In genomic region chr9:100917111-100917510, GRCm38 (mm10) we compare ENCODE assay signal across 9 mouse cellular contexts.
A peak's percentile ranks its signal among the peaks of the same experiment; 100 is the strongest.
DNase-seq lines count a peak whose midpoint lies in the region; ATAC-seq and TF ChIP-seq lines count a peak whose summit lies in the region.
"Had no signal": no experiment of that assay in that cellular context is flagged by ENCODE, and none has a peak within 500 bp of the region (broad histone marks: within the 10 kb centered on the region; RNA-seq: fewer than 3 reads in every experiment).

No protein-coding gene starts in this region.

- no peaks in the 10 kb centered on the region for H3K27me3 ChIP-seq in kidney, embryonic 15.5 days
- no peaks in the 10 kb centered on the region for H3K27me3 ChIP-seq in G1E (ENCODE audit: insufficient read depth, low read length)
- H3K27me3 ChIP-seq in forebrain, embryonic 16.5 days (replicated peaks; ENCODE audit: control insufficient read depth, insufficient read depth, low read length), result no peaks in the 10 kb centered on the region
- H3K27me3 ChIP-seq: embryonic facial prominence, embryonic 15.5 days had no signal

- no peak overlapping the region for H3K9ac ChIP-seq in kidney, embryonic 15.5 days
- no peak overlapping the region for H3K9ac ChIP-seq in forebrain, embryonic 16.5 days (replicated peaks; ENCODE audit: low read depth, low read length)
- H3K9ac ChIP-seq: embryonic facial prominence, embryonic 15.5 days had no signal

- intact Hi-C loops in gastrocnemius, postnatal 14 days (cut with DNase I; ENCODE audit: low total_unique reads), result loop anchor here (5.0 to 10.0 kb wide), 2 partner anchors 270 to 462 kb away; no protein-coding TSS in a partner anchor
- intact Hi-C loops in left cerebral cortex, adult 2 months (cut with DNase I), result loop anchor here (2.0 to 10.0 kb wide), 4 partner anchors 272 to 462 kb away; partner anchors contain the start of gene Nck1

- peaks cover 3% of the 10 kb centered on the region; the same call in 1 of the 2 replicates for H3K36me3 ChIP-seq in kidney, embryonic 15.5 days
- peaks cover 13% of the 10 kb centered on the region for H3K36me3 ChIP-seq in G1E (replicated peaks)
- H3K36me3 ChIP-seq in forebrain, embryonic 16.5 days (ENCODE audit: control insufficient read depth, insufficient read depth), result no peaks in the 10 kb centered on the region
- H3K36me3 ChIP-seq: embryonic facial prominence, embryonic 15.5 days had no signal

- H3K4me2 ChIP-seq in kidney, embryonic 15.5 days, result no peak overlapping the region
- H3K4me2 ChIP-seq in forebrain, embryonic 16.5 days (ENCODE audit: low read length), result no peak overlapping the region
- H3K4me2 ChIP-seq: embryonic facial prominence, embryonic 15.5 days had no signal

- DNase-seq in kidney, adult 11 months, result peak; percentile 31
- peak; percentile 7 for DNase-seq in G1E (ENCODE audit: low spot score)
- DNase-seq in cerebellum, adult 18-20 months, result peak; percentile 67 to 78
- peak; percentile 27 for DNase-seq in gastrocnemius, postnatal 14 days
- peak; percentile 29 to 56 for DNase-seq in left cerebral cortex, adult 2 months (ENCODE audit: extremely low spot score in 1 of 2, low spot score in 2 of 2)
- peak; percentile 64 for DNase-seq in right cerebral cortex, adult 18-20 months

- H3K27ac ChIP-seq in kidney, embryonic 15.5 days, result no peak overlapping the region
- H3K27ac ChIP-seq in left cerebral cortex, adult 2 months, result no peak overlapping the region
- H3K27ac ChIP-seq in forebrain, embryonic 16.5 days (ENCODE audit: low read length), result no peak overlapping the region
- H3K27ac ChIP-seq: embryonic facial prominence, embryonic 15.5 days had no signal

- no peak overlapping the region for H3K4me3 ChIP-seq in kidney, embryonic 15.5 days (replicated peaks)
- H3K4me3 ChIP-seq in G1E (ENCODE audit: low read depth, low read length), result no peak overlapping the region
- H3K4me3 ChIP-seq in left cerebral cortex, adult 2 months, result no peak overlapping the region
- no peak overlapping the region for H3K4me3 ChIP-seq in forebrain, embryonic 16.5 days (replicated peaks; ENCODE audit: low read length)
- H3K4me3 ChIP-seq: embryonic facial prominence, embryonic 15.5 days had no signal

- 54% methylated on average over 2 of the region's 2 CpGs for WGBS in kidney, embryonic 15.5 days
- 28% methylated on average over 2 of the region's 2 CpGs for WGBS in forebrain, embryonic 16.5 days

- ATAC-seq in kidney, embryonic 15.5 days (replicated peaks; ENCODE audit: low FRiP score), result no peak
- 0 out of 2 replicates have a peak, but pooled peaks have one; percentile 22 for ATAC-seq in G1E (ENCODE audit: extremely low read depth, insufficient number of reproducible peaks, low FRiP score, poor library complexity, severe bottlenecking)
- ATAC-seq in forebrain, embryonic 16.5 days, result no peak

- H3K9me3 ChIP-seq in kidney, embryonic 15.5 days (replicated peaks), result no peaks in the 10 kb centered on the region
- H3K9me3 ChIP-seq in G1E (replicated peaks), result no peaks in the 10 kb centered on the region
- H3K9me3 ChIP-seq in forebrain, embryonic 16.5 days (ENCODE audit: control insufficient read depth, low read length), result no peaks in the 10 kb centered on the region
- H3K9me3 ChIP-seq: embryonic facial prominence, embryonic 15.5 days had no signal

- H3K4me1 ChIP-seq in kidney, embryonic 15.5 days, result no peaks in the 10 kb centered on the region
- H3K4me1 ChIP-seq in G1E (ENCODE audit: insufficient read depth, low read depth, low read length), result no peaks in the 10 kb centered on the region
- H3K4me1 ChIP-seq in forebrain, embryonic 16.5 days (replicated peaks; ENCODE audit: control insufficient read depth, insufficient read depth, low read length), result no peaks in the 10 kb centered on the region
- H3K4me1 ChIP-seq: embryonic facial prominence, embryonic 15.5 days had no signal

- peak; percentile 8; the same call in 1 of the 2 replicates for TF ChIP-seq CTCF in G1E (IDR thresholded peaks at IDR 0.05; ENCODE audit: low read depth, low read length)
- TF ChIP-seq CTCF in left cerebral cortex, adult 2 months (IDR thresholded peaks at IDR 0.05), result peak; percentile 78

Comparison
In these comparisons a context has a peak if more than half of its experiments do, and no peak if none do; other contexts are left out.
1. DNase-seq: peak in every context shown above with its lines; median percentile 72 in cerebellum, adult 18-20 months; 64 in right cerebral cortex, adult 18-20 months; 42 in left cerebral cortex, adult 2 months; 31 in kidney, adult 11 months; 27 in gastrocnemius, postnatal 14 days; 7 in G1E.